Mouse (Mus musculus): ENCODE measurements around the gene Spred2.

GRCm38 (mm10) chr11:19893233-19893632 is 30.9 kb upstream of the Spred2 start:
- TF ChIP-seq CTCF (IDR thresholded peaks at IDR 0.05; ENCODE audit: low read depth, low read length) (no peak), POLR2A (IDR thresholded peaks at IDR 0.05; ENCODE audit: borderline replicate concordance, low read depth, low read length) (no peak)
